Mouse (Mus musculus) MEL (cell line): ENCODE measurements around the gene Zfp9.

ENCODE experiments used
- CTCF ChIP-seq, 3 experiments: IDR thresholded peaks in 2 of 3; conservative IDR thresholded peaks in 1 of 3; 2 replicates each; pipeline ENCODE4 v1.5.1; 2011 to 2012; ENCODE audit warnings: low read length in 3 of 3, low read depth in 2 of 3, mild to moderate bottlenecking in 2 of 3, improper control_type of control experiment in 1 of 3, inconsistent platforms in 1 of 3, mixed read lengths in 1 of 3, moderate library complexity in 1 of 3; ENCODE audit not compliant: control insufficient read depth in 1 of 3, insufficient read depth in 1 of 3, poor library complexity in 1 of 3, severe bottlenecking in 1 of 3
- EP300 ChIP-seq, 2 experiments: IDR thresholded peaks; 2 replicates each; pipeline ENCODE4 v1.6.1; 2011; ENCODE audit warnings: improper control_type of control experiment in 2 of 2, low read length in 2 of 2, low read depth in 1 of 2, mild to moderate bottlenecking in 1 of 2
- JUND ChIP-seq: IDR thresholded peaks from 2 replicates; pipeline ENCODE4 v1.6.1; 2011; ENCODE audit warnings: low read depth, mild to moderate bottlenecking, improper control_type of control experiment, low read length
- MAFK ChIP-seq: IDR thresholded peaks from 2 replicates; pipeline ENCODE4 v1.6.1; 2011; ENCODE audit warnings: low read depth, mild to moderate bottlenecking, low read length, improper control_type of control experiment, borderline replicate concordance
- MAZ ChIP-seq: IDR thresholded peaks from 2 replicates; pipeline ENCODE4 v1.6.1; 2012; ENCODE audit warnings: low read depth, mild to moderate bottlenecking, inconsistent platforms, low read length, improper control_type of control experiment
- MYC ChIP-seq: IDR thresholded peaks from 2 replicates; pipeline ENCODE4 v1.6.1; 2011; ENCODE audit warnings: low read depth, mild to moderate bottlenecking, low read length, improper control_type of control experiment, moderate library complexity
- POLR2A ChIP-seq, 2 experiments: IDR thresholded peaks; 2 replicates each; pipeline ENCODE4 v1.6.1; 2011 to 2012; ENCODE audit warnings: low read length in 2 of 2, mild to moderate bottlenecking in 2 of 2, control low read depth in 1 of 2, improper control_type of control experiment in 1 of 2, low read depth in 1 of 2, moderate library complexity in 1 of 2; ENCODE audit not compliant: control insufficient read depth in 1 of 2, insufficient read depth in 1 of 2, poor library complexity in 1 of 2
- RCOR1 ChIP-seq: IDR thresholded peaks from 2 replicates; pipeline ENCODE4 v1.6.1; 2012; ENCODE audit warnings: low read depth, mild to moderate bottlenecking, inconsistent platforms, low read length, improper control_type of control experiment
- TAL1 ChIP-seq: IDR thresholded peaks from 2 replicates; pipeline ENCODE4 v1.6.1; 2012; ENCODE audit warnings: mild to moderate bottlenecking, inconsistent platforms, low read length, moderate library complexity, mixed read lengths
- TBP ChIP-seq: IDR thresholded peaks from 2 replicates; pipeline ENCODE4 v1.8.0; 2011; ENCODE audit warnings: low read depth, low read length, improper control_type of control experiment
- TCF12 ChIP-seq: IDR thresholded peaks from 2 replicates; pipeline ENCODE4 v1.6.1; 2014; ENCODE audit warnings: low read depth, mild to moderate bottlenecking, inconsistent platforms, low read length, improper control_type of control experiment, moderate library complexity
- ZMIZ1 ChIP-seq: IDR thresholded peaks from 2 replicates; pipeline ENCODE4 v1.6.1; 2012; ENCODE audit warnings: low read depth, mild to moderate bottlenecking, inconsistent platforms, low read length, improper control_type of control experiment, moderate library complexity
- ZNF384 ChIP-seq: IDR thresholded peaks from 2 replicates; pipeline ENCODE4 v1.6.1; 2012; ENCODE audit warnings: low read depth, mild to moderate bottlenecking, inconsistent platforms, low read length, improper control_type of control experiment

DNA sequence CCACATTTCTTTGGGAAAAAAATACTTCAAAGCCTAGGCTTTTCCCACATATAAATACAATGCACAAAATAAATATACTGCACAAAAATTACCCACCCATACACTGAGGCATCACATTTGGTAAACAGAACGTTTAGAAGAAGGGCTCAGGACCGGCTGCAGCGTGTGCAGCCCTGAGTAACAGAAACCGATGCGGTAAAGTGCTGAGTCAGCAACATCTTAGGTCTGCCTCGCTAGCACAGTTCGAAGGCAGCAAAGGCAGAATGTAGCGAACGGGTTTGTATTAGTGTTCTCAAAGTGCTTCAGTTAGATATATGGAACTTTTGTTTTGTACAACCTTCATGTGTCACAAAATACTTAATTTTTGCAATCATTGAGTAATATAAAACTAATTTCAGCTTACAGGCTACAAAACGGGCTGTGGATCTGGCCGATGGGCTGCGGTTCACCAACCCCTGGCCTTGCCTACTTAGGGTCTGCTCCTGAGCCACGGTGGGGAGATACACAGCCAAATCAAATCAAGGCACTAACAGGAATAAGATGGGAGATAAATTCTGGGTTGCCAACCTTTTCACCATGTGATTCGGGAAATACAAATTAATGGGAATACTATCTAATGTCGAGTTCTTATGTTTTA, 16.9 kb downstream of the Zfp9 start:
- TF ChIP-seq TCF12 (no peak), POLR2A (IDR thresholded peaks at IDR 0.05; ENCODE audit: control insufficient read depth in 1 of 2, insufficient read depth in 1 of 2, low read depth in 1 of 2, low read length in 2 of 2, poor library complexity in 1 of 2) (no peak), MAZ (no peak), ZMIZ1 (no peak), MAFK (peak; percentile 93), JUND (no peak), ZNF384 (no peak), CTCF (IDR thresholded peaks at IDR 0.05 in 2 of 3, conservative IDR thresholded peaks at IDR 0.05 in 1 of 3; ENCODE audit: control insufficient read depth in 1 of 3, insufficient read depth in 1 of 3, low read depth in 2 of 3, low read length in 3 of 3, poor library complexity in 1 of 3, severe bottlenecking in 1 of 3) (no peak), EP300 (IDR thresholded peaks at IDR 0.05; ENCODE audit: low read depth in 1 of 2, low read length in 2 of 2) (no peak), RCOR1 (no peak), MYC (no peak), TAL1 (no peak), TBP (no peak)
